In genomic region chr12:86989378-86989777, GRCm38 (mm10) we compare ENCODE assay signal across 13 mouse cellular contexts. TPM values are rescaled to one million over a fixed set of nuclear protein-coding genes. Genes with fewer than 3 reads are reported as not detected.
A peak's percentile ranks its signal among the peaks of the same experiment; 100 is the strongest.
DNase-seq lines count a peak whose midpoint lies in the region; ATAC-seq lines count a peak whose summit lies in the region.
"Had no signal": no experiment of that assay in that cellular context is flagged by ENCODE, and none has a peak within 500 bp of the region (broad histone marks: within the 10 kb centered on the region; RNA-seq: fewer than 3 reads in every experiment).

No protein-coding gene starts in this region.

- no peak overlapping the region for H3K9ac ChIP-seq in limb, embryonic 13.5 days
- H3K9ac ChIP-seq in forebrain, embryonic 13.5 days, result no peak overlapping the region
- H3K9ac ChIP-seq in hindbrain, embryonic 16.5 days (ENCODE audit: low read depth, low read length), result peak overlapping the region; percentile 81
- H3K9ac ChIP-seq in neural tube, embryonic 14.5 days (replicated peaks; ENCODE audit: low read depth, low read length), result peak overlapping the region; percentile 77
- H3K9ac ChIP-seq: lung, embryonic 15.5 days had no signal

- no peak for ATAC-seq in limb, embryonic 13.5 days (ENCODE audit: low FRiP score, low read depth)
- ATAC-seq in forebrain, embryonic 13.5 days, result peak; percentile 62
- ATAC-seq in hindbrain, embryonic 16.5 days, result no peak
- no peak for ATAC-seq in neural tube, embryonic 14.5 days (ENCODE audit: low read depth)

- H3K4me1 ChIP-seq in limb, embryonic 13.5 days, result peaks cover 11% of the 10 kb centered on the region
- H3K4me1 ChIP-seq in limb, embryonic 10.5 days, result peaks cover 14% of the 10 kb centered on the region
- H3K4me1 ChIP-seq in forebrain, embryonic 13.5 days, result peaks cover 22% of the 10 kb centered on the region
- peaks cover 12% of the 10 kb centered on the region for H3K4me1 ChIP-seq in hindbrain, embryonic 16.5 days (ENCODE audit: control insufficient read depth, insufficient read depth, low read depth, low read length)
- peaks cover 6% of the 10 kb centered on the region; the same call in 1 of the 2 replicates for H3K4me1 ChIP-seq in neural tube, embryonic 14.5 days (ENCODE audit: control insufficient read depth, insufficient read depth, low read length)

- H3K36me3 ChIP-seq in limb, embryonic 13.5 days, result no peaks in the 10 kb centered on the region
- H3K36me3 ChIP-seq in limb, embryonic 10.5 days, result no peaks in the 10 kb centered on the region; the same call in 1 of the 2 replicates
- H3K36me3 ChIP-seq in forebrain, embryonic 13.5 days (ENCODE audit: poor library complexity, severe bottlenecking), result no peaks in the 10 kb centered on the region
- no peaks in the 10 kb centered on the region for H3K36me3 ChIP-seq in hindbrain, embryonic 16.5 days (ENCODE audit: control insufficient read depth, insufficient read depth, low read length)
- H3K36me3 ChIP-seq in neural tube, embryonic 14.5 days (ENCODE audit: control insufficient read depth, insufficient read depth, low read length), result no peaks in the 10 kb centered on the region
- H3K36me3 ChIP-seq: G1E; lung, embryonic 15.5 days had no signal

- peak overlapping the region; percentile 26; the same call in 1 of the 2 replicates for H3K4me3 ChIP-seq in limb, embryonic 13.5 days
- no peak overlapping the region; the same call in 1 of the 2 replicates for H3K4me3 ChIP-seq in limb, embryonic 10.5 days
- peak overlapping the region; percentile 51 for H3K4me3 ChIP-seq in forebrain, embryonic 13.5 days
- peak overlapping the region; percentile 68 for H3K4me3 ChIP-seq in hindbrain, embryonic 16.5 days (ENCODE audit: low read length)
- H3K4me3 ChIP-seq in neural tube, embryonic 14.5 days (ENCODE audit: low read depth, low read length), result peak overlapping the region; percentile 58
- H3K4me3 ChIP-seq: erythroblast, embryonic 14.5 days; heart, adult 2 months had no signal

- H3K4me2 ChIP-seq in limb, embryonic 13.5 days (replicated peaks), result peak overlapping the region; percentile 55; the same call in 1 of the 2 replicates
- peak overlapping the region; percentile 76 for H3K4me2 ChIP-seq in forebrain, embryonic 13.5 days
- H3K4me2 ChIP-seq in hindbrain, embryonic 16.5 days (ENCODE audit: low read length), result peak overlapping the region; percentile 87
- peak overlapping the region; percentile 84 for H3K4me2 ChIP-seq in neural tube, embryonic 14.5 days (ENCODE audit: low read depth, low read length)

- DNase-seq in limb, embryonic 10.5 days (ENCODE audit: low spot score), result no peak
- DNase-seq in spleen, postnatal 10 days (ENCODE audit: low spot score in 2 of 2), result no peak
- DNase-seq in embryo, embryonic 11 days, result no peak
- DNase-seq: kidney, adult 8-10 months had no signal

- H3K27ac ChIP-seq in limb, embryonic 13.5 days, result no peak overlapping the region
- H3K27ac ChIP-seq in limb, embryonic 10.5 days, result no peak overlapping the region
- no peak overlapping the region for H3K27ac ChIP-seq in forebrain, embryonic 13.5 days
- no peak overlapping the region for H3K27ac ChIP-seq in hindbrain, embryonic 16.5 days (ENCODE audit: low read depth, low read length)
- H3K27ac ChIP-seq in neural tube, embryonic 14.5 days (ENCODE audit: low read depth, low read length), result no peak overlapping the region
- H3K27ac ChIP-seq: heart, adult 2 months; lung, embryonic 15.5 days had no signal

- 6% methylated on average over 15 of the region's 15 CpGs for WGBS in limb, embryonic 13.5 days
- WGBS in limb, embryonic 10.5 days, result 10% methylated on average over 15 of the region's 15 CpGs
- 4% methylated on average over 15 of the region's 15 CpGs for WGBS in forebrain, embryonic 13.5 days
- WGBS in hindbrain, embryonic 16.5 days, result 4% methylated on average over 15 of the region's 15 CpGs
- 3% methylated on average over 15 of the region's 15 CpGs for WGBS in neural tube, embryonic 14.5 days

- peaks cover 91% of the 10 kb centered on the region for H3K27me3 ChIP-seq in limb, embryonic 13.5 days
- H3K27me3 ChIP-seq in limb, embryonic 10.5 days (ENCODE audit: low read depth, poor library complexity, severe bottlenecking), result peaks cover 83% of the 10 kb centered on the region
- peaks cover 65% of the 10 kb centered on the region for H3K27me3 ChIP-seq in forebrain, embryonic 13.5 days
- H3K27me3 ChIP-seq in hindbrain, embryonic 16.5 days (replicated peaks; ENCODE audit: control insufficient read depth, insufficient read depth, low read length), result peaks cover 15% of the 10 kb centered on the region
- H3K27me3 ChIP-seq in neural tube, embryonic 14.5 days (ENCODE audit: control insufficient read depth, insufficient read depth, low read length), result peaks cover 35% of the 10 kb centered on the region

- H3K9me3 ChIP-seq in limb, embryonic 13.5 days, result no peaks in the 10 kb centered on the region
- no peaks in the 10 kb centered on the region for H3K9me3 ChIP-seq in limb, embryonic 10.5 days (replicated peaks)
- H3K9me3 ChIP-seq in forebrain, embryonic 13.5 days (replicated peaks), result no peaks in the 10 kb centered on the region
- no peaks in the 10 kb centered on the region for H3K9me3 ChIP-seq in hindbrain, embryonic 16.5 days (ENCODE audit: control insufficient read depth, low read length)
- no peaks in the 10 kb centered on the region for H3K9me3 ChIP-seq in neural tube, embryonic 14.5 days (ENCODE audit: control insufficient read depth, low read length)
- H3K9me3 ChIP-seq: G1E; lung, embryonic 15.5 days had no signal

RNA-seq across cellular contexts. Expression of gene Zdhhc22, which starts 0.9 kb away (rescaled TPM):
- polyA plus RNA-seq in limb, embryonic 13.5 days (2015; fragmentation: Nextera tagmentation; extraction: Ambion mirVana), result not detected in 2 replicates
- 0.04 TPM in 2 replicates for polyA plus RNA-seq in limb, embryonic 10.5 days (2016; fragmentation: Nextera tagmentation; extraction: Ambion mirVana)
- 2.3 and 2.7 TPM in 2 replicates for polyA plus RNA-seq in forebrain, embryonic 13.5 days (2015; fragmentation: Nextera tagmentation; extraction: Ambion mirVana)
- 23.2 and 26.9 TPM in 2 replicates for polyA plus RNA-seq in hindbrain, embryonic 16.5 days (2015; fragmentation: Nextera tagmentation; extraction: Ambion mirVana)
- polyA plus RNA-seq in neural tube, embryonic 14.5 days (2014; fragmentation: Nextera tagmentation; extraction: Ambion mirVana), result 10.3 and 20.5 TPM in 2 replicates
- polyA plus RNA-seq: erythroblast, embryonic 14.5 days; G1E; heart, adult 2 months; spleen, adult 2 months had no signal

RNA-seq across cellular contexts. Expression of gene Tmem63c, which starts 31.8 kb away (rescaled TPM):
- 0.05 and 0.08 TPM in 2 replicates for polyA plus RNA-seq in limb, embryonic 13.5 days (2015; fragmentation: Nextera tagmentation; extraction: Ambion mirVana)
- not detected in 2 replicates for polyA plus RNA-seq in limb, embryonic 10.5 days (2016; fragmentation: Nextera tagmentation; extraction: Ambion mirVana)
- 1.6 and 2.2 TPM in 2 replicates for polyA plus RNA-seq in forebrain, embryonic 13.5 days (2015; fragmentation: Nextera tagmentation; extraction: Ambion mirVana)
- polyA plus RNA-seq in hindbrain, embryonic 16.5 days (2015; fragmentation: Nextera tagmentation; extraction: Ambion mirVana), result 11.0 and 11.9 TPM in 2 replicates
- polyA plus RNA-seq in neural tube, embryonic 14.5 days (2014; fragmentation: Nextera tagmentation; extraction: Ambion mirVana), result 10.7 and 15.8 TPM in 2 replicates
- polyA plus RNA-seq: erythroblast, embryonic 14.5 days; G1E had no signal

RNA-seq across cellular contexts. Expression of gene Cipc, which starts 42.5 kb away (rescaled TPM):
- polyA plus RNA-seq in limb, embryonic 13.5 days (2015; fragmentation: Nextera tagmentation; extraction: Ambion mirVana), result 23.6 and 24.7 TPM in 2 replicates
- 31.8 and 37.7 TPM in 2 replicates for polyA plus RNA-seq in limb, embryonic 10.5 days (2016; fragmentation: Nextera tagmentation; extraction: Ambion mirVana)
- polyA plus RNA-seq in forebrain, embryonic 13.5 days (2015; fragmentation: Nextera tagmentation; extraction: Ambion mirVana), result 46.1 and 53.1 TPM in 2 replicates
- 43.4 and 49.0 TPM in 2 replicates for polyA plus RNA-seq in hindbrain, embryonic 16.5 days (2015; fragmentation: Nextera tagmentation; extraction: Ambion mirVana)
- polyA plus RNA-seq in neural tube, embryonic 14.5 days (2014; fragmentation: Nextera tagmentation; extraction: Ambion mirVana), result 51.7 and 54.2 TPM in 2 replicates

Comparison
In these comparisons a context has a peak if more than half of its experiments do, and no peak if none do; other contexts are left out.
1. H3K9ac ChIP-seq: peak in hindbrain, embryonic 16.5 days (single experiment) and neural tube, embryonic 14.5 days (single experiment); none in limb, embryonic 13.5 days (single experiment) and forebrain, embryonic 13.5 days (single experiment).
2. Peak in every context shown above with its lines, with median percentiles within 50 percentile points of each other: H3K4me2 ChIP-seq.